Mouse (Mus musculus) hindbrain, embryonic 15.5 days (tissue): ENCODE data around the gene Lrp8. TPM values are rescaled to one million over a fixed set of nuclear protein-coding genes. Genes with fewer than 3 reads are reported as not detected.

Source experiments
- ATAC-seq: fragments of 200-750 bp; cut with Nextera tagmentation; 2 replicates; pipeline ENCODE4 v1.8.0; 2017; ENCODE audit warnings: low read depth, moderate number of reproducible peaks, moderate TSS enrichment; ENCODE audit not compliant: low FRiP score
- H3K27ac ChIP-seq: fragments of 300-500 bp; sonication (generic); replicated peaks from 2 replicates; pipeline ENCODE4 v1.5.1; 2015; ENCODE audit warnings: mild to moderate bottlenecking, inconsistent platforms
- H3K27me3 ChIP-seq: fragments of 300-500 bp; sonication (generic); 2 replicates; pipeline ENCODE4 v1.6.1; 2015; ENCODE audit warnings: control low read depth, inconsistent platforms
- H3K36me3 ChIP-seq: fragments of 300-500 bp; sonication (generic); 2 replicates; pipeline ENCODE4 v1.6.1; 2015; ENCODE audit warnings: control low read depth, inconsistent platforms
- H3K4me1 ChIP-seq: fragments of 300-500 bp; sonication (generic); replicated peaks from 2 replicates; pipeline ENCODE4 v1.6.1; 2015; ENCODE audit warnings: control low read depth, inconsistent platforms
- H3K4me2 ChIP-seq: fragments of 300-500 bp; sonication (generic); 2 replicates; pipeline ENCODE4 v1.6.1; 2015; ENCODE audit warnings: moderate library complexity, mild to moderate bottlenecking, inconsistent platforms
- H3K4me3 ChIP-seq: fragments of 300-500 bp; sonication (generic); 2 replicates; pipeline ENCODE4 v1.5.1; 2015; ENCODE audit warnings: mild to moderate bottlenecking, inconsistent platforms
- H3K9ac ChIP-seq: fragments of 300-500 bp; sonication (generic); 2 replicates; pipeline ENCODE4 v1.6.1; 2015; ENCODE audit warnings: inconsistent platforms
- H3K9me3 ChIP-seq: fragments of 300-500 bp; sonication (generic); 2 replicates; pipeline ENCODE4 v1.6.1; 2016; ENCODE audit warnings: control low read depth, inconsistent platforms
- WGBS: fragments of 180-500 bp; shearing (Covaris S2); methylation state at CpG from one replicate; pipeline ENCODE4 v1.1.7; 2015; 5-methylcytosine and 5-hydroxymethylcytosine counted together
- polyA plus RNA-seq: library from polyadenylated mRNA; unstranded; fragments of >200 nt; fragmentation: Nextera tagmentation; extraction: Ambion mirVana; gene quantifications from 2 replicates; pipeline ENCODE4 v1.2.1, GENCODE M21; 2015

The Lrp8 gene
- polyA plus RNA-seq, 1 experiment from 2014 or later: 60.6 TPM

DNA sequence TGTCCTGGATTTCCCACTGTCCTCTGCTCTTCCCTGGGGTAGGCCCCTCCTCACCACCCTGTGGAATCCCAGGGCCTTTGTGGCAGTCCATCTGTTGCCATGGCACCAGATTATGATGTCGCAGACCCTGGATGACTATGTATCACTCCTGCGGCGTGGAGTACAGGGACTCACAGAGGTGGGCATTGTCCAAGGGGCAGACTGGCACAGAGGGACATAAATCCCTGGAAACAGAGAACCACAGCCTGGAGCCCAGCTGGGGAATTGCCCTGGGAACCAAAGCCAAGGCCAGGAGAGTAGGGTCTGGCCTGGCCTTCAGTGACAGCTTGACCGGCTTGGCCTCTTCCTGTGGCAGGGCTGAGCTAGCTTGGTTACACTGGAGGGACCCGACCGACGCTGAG is 28.8 kb downstream of the Lrp8 start:
- Histone ChIP-seq H3K4me2 (no peak overlapping the region), H3K27me3 (no peaks in the 10 kb centered on the region), H3K4me3 (no peak overlapping the region), H3K27ac (peak overlapping the region; percentile 75), H3K9ac (no peak overlapping the region), H3K36me3 (no peaks in the 10 kb centered on the region), H3K4me1 (peaks cover 98% of the 10 kb centered on the region), H3K9me3 (no peaks in the 10 kb centered on the region)
- WGBS: 18% methylated on average over 7 of the region's 7 CpGs
- peak; percentile 39 for ATAC-seq

DNA sequence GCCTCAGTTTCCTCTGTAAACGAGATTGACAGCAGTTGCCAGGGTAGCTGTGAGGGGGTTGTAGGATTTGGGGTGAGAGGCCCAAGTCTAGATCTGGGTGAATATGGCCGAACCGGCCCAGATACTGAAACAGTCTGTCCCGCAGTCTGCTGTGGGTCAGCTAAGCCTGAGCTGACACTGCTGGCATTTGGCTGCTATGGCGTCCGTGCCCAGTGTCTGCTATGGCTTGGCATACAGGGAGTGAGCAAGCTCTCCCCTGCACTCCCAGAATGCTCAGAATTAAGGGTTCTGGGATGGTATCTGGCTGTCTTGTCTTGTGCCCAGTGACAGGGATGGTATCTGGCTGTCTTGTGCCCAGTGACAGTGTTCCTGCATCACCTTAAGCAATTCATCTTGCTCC is 29.6 kb downstream of the Lrp8 start:
- Histone ChIP-seq H3K36me3 (no peaks in the 10 kb centered on the region), H3K4me1 (peaks cover 99% of the 10 kb centered on the region), H3K27me3 (no peaks in the 10 kb centered on the region), H3K9me3 (no peaks in the 10 kb centered on the region), H3K4me3 (no peak overlapping the region), H3K4me2 (no peak overlapping the region), H3K27ac (peak overlapping the region; percentile 75; the same call in 1 of the 2 replicates), H3K9ac (no peak overlapping the region)
- WGBS: 79% methylated on average over 6 of the region's 6 CpGs
- ATAC-seq: no peak

DNA sequence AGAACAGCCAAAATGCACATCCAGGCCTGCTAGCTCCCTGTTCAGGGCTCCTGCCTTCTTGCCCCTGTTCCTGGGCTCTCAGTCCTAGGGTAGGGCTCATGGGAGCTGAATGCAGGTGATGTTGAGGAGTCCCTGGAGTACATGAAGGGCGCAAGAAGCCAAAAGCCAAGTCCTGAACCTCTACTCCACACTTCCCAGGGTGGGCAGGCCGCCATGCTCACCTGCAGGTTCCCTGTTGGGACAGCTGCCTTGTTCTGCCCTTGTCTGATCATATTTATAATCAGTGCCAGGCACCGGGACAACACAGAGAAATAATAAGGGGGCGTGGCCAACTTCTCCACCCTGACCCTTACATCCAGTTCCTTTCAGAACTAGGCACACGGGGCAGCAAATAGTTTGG is 31.5 kb downstream of the Lrp8 start:
- Histone ChIP-seq H3K27ac (peak overlapping the region; percentile 84; the same call in 1 of the 2 replicates), H3K36me3 (no peaks in the 10 kb centered on the region), H3K9me3 (no peaks in the 10 kb centered on the region)

DNA sequence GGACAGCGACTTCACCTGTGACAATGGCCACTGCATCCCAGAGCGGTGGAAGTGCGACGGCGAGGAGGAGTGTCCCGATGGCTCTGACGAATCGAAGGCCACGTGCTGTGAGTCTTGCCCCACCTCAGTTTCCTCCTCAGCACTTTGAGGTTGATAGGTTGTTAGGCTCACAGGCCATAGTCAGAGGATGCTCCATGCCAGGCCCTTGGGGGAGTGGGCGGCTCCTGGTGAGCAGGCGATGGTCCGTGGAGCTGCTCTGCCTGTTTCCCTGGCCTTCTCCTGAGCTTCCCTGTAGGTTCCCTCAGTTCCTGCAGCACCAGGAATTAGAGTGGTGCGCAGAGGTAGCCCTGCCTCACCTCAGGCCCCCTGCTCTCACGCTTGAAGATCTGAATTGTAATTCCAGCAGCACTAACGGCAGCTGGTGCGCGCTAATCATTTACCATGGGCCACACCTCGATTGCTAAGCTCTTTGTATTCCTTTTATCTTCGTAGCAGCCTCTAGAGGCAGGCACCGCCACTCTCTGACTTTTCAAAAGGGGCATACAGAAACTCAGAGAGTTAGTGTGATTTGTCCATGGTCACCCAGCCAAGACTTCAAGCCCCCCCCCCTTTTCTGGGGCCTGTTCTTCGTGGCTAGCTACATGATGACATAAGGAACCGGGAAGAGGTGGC is 32.7 kb downstream of the Lrp8 start:
- Histone ChIP-seq H3K27ac (peak overlapping the region; percentile 84), H3K4me1 (peaks cover 96% of the 10 kb centered on the region), H3K9ac (peak overlapping the region; percentile 6), H3K9me3 (no peaks in the 10 kb centered on the region), H3K4me3 (no peak overlapping the region), H3K4me2 (no peak overlapping the region), H3K27me3 (no peaks in the 10 kb centered on the region), H3K36me3 (no peaks in the 10 kb centered on the region)
- WGBS: 26% methylated on average over 22 of the region's 22 CpGs
- no peak for ATAC-seq

More for the DNA sequence above, 31.5 kb downstream of the Lrp8 start:
- H3K27me3 ChIP-seq: no peaks in the 10 kb centered on the region
- ATAC-seq: no peak
- peaks cover 100% of the 10 kb centered on the region for H3K4me1 ChIP-seq
- no peak overlapping the region for H3K4me3 ChIP-seq
- 68% methylated on average over 5 of the region's 5 CpGs for WGBS
- H3K9ac ChIP-seq: no peak overlapping the region
- H3K4me2 ChIP-seq: no peak overlapping the region

DNA sequence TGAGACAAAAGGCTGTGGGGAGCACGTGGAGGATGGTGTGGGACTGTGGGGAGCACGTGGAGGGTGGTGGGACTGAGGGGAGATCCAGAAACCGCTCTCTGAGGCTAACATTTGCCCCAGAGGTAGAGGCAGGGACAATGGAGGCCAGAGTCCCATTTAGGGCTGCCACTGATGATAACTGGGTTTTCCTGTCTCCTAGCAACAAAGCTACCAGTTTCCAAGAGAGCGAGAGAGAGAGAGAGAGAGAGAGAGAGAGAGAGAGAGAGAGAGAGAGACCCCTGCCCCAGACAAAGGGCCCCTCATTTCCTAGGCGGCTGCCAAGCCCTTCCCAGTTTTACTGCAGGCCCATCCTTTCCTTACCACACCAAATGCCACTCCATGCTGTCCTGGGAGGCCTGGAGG is 33.4 kb downstream of the Lrp8 start:
- H3K4me1 ChIP-seq: peaks cover 89% of the 10 kb centered on the region
- H3K4me3 ChIP-seq: no peak overlapping the region
- ATAC-seq: peak; percentile 23; the same call in 1 of the 2 replicates
- H3K27ac ChIP-seq: peak overlapping the region; percentile 84
- whole genome bisulfite sequencing: 9% methylated on average over 5 of the region's 5 CpGs
- H3K9ac ChIP-seq: peak overlapping the region; percentile 18
- no peaks in the 10 kb centered on the region for H3K36me3 ChIP-seq
- no peaks in the 10 kb centered on the region for H3K27me3 ChIP-seq
- H3K4me2 ChIP-seq: no peak overlapping the region
- no peaks in the 10 kb centered on the region for H3K9me3 ChIP-seq

DNA sequence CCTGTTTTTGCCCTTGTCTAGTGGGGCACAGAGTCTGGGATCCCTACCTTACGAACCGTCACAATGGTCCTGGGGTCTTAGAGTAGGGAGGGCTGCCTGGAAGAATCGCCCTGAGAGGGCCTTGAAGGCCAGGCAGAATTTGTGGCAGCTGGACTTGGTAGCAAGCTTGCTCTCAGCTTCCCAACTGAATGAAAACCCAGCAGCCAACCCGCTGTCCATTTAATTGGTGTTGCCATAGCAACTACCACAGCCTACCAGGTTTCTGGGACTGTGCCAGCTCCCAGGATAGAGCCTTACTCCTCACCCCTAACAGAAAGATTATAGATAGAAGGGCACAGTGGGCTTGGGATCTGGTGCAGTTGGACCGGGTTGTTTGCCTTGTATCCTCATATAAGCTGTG is 34.7 kb downstream of the Lrp8 start:
- WGBS: 14% methylated on average over 5 of the region's 5 CpGs
- Histone ChIP-seq H3K4me1 (peaks cover 76% of the 10 kb centered on the region), H3K9me3 (no peaks in the 10 kb centered on the region), H3K4me2 (no peak overlapping the region), H3K27ac (peak overlapping the region; percentile 84), H3K27me3 (no peaks in the 10 kb centered on the region), H3K36me3 (no peaks in the 10 kb centered on the region), H3K9ac (peak overlapping the region; percentile 7; the same call in 1 of the 2 replicates), H3K4me3 (no peak overlapping the region)
- peak; percentile 36; the same call in 1 of the 2 replicates for ATAC-seq

DNA sequence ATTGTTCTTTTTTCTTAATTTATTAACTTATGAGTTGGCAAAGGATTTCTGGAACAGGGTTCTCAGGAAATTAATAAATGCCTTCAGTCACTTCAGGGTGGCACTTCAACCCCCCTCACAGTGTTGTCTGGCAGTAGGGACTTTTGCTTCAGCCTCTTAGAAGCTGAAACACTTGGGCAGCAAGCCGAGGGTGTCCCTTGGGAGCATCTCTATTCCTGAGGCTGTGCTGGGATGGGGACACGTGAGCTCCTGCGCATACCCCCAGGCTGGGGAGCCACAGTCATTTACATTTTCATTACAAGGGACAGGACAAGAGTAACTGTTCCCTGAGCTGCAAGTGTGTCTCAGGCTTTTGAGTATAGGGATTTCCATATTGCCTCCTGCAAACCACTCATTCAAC is 35.8 kb downstream of the Lrp8 start:
- no peak for ATAC-seq
- Histone ChIP-seq H3K4me2 (no peak overlapping the region), H3K27ac (peak overlapping the region; percentile 84), H3K4me1 (peaks cover 69% of the 10 kb centered on the region), H3K4me3 (no peak overlapping the region), H3K9me3 (no peaks in the 10 kb centered on the region), H3K9ac (no peak overlapping the region), H3K36me3 (0 out of 2 replicates have a peak, but pooled peaks cover 1% of the 10 kb centered on the region), H3K27me3 (no peaks in the 10 kb centered on the region)
- WGBS: 33% methylated on average over 3 of the region's 3 CpGs

DNA sequence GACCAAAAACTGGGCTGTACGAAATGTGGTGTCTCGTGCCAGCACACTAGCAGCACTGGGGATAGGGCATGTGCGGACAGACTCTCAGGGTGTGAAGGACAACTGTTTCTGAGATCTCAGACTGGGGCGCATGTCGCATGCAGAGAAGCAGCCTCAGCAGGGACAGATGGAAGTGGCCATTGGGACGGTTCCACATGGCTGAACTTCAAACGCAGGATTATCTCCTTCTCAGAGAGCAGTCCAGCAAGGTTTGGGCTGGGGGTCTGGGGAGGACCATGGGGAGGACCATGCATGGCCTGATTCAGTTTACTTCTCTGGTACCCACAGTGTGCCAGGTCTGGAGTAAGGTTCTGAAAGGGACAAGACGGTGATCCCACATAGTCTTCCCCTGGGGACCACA is 41.6 kb downstream of the Lrp8 start:
- 56% methylated on average over 8 of the region's 8 CpGs for WGBS
- H3K27me3 ChIP-seq: peaks cover 10% of the 10 kb centered on the region
- H3K27ac ChIP-seq: no peak overlapping the region; the same call in 1 of the 2 replicates
- ATAC-seq: no peak
- H3K4me3 ChIP-seq: no peak overlapping the region
- H3K9me3 ChIP-seq: no peaks in the 10 kb centered on the region
- H3K36me3 ChIP-seq: peaks cover 24% of the 10 kb centered on the region; the same call in 1 of the 2 replicates
- no peak overlapping the region for H3K9ac ChIP-seq
- H3K4me1 ChIP-seq: peaks cover 36% of the 10 kb centered on the region
- no peak overlapping the region for H3K4me2 ChIP-seq

DNA sequence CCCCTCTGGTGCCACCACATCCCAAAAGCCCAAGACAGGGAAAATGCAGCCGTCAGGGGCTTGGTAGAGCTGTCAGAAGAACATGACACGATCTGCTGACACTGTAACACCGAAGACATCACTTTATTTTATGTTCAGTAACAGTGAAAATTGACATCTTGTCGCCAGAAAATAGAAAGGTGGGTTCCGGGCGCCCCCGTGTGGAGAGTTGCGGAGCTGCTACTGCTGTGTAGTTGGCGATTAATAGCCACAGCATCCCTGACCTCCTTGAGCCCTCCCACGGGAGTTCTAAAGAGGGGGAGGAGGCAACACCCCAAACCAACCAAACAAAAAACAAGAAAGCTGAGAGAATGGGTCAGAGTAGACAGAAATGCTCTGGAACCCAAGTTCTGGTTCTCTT is 42.9 kb downstream of the Lrp8 start:
- no peak for ATAC-seq
- 1% methylated on average over 10 of the region's 10 CpGs for WGBS
- H3K4me2 ChIP-seq: no peak overlapping the region
- peak overlapping the region; percentile 49; the same call in 1 of the 2 replicates for H3K27ac ChIP-seq
- peaks cover 31% of the 10 kb centered on the region; the same call in 1 of the 2 replicates for H3K36me3 ChIP-seq
- H3K4me1 ChIP-seq: peaks cover 29% of the 10 kb centered on the region
- no peak overlapping the region for H3K9ac ChIP-seq
- peaks cover 10% of the 10 kb centered on the region for H3K27me3 ChIP-seq
- H3K9me3 ChIP-seq: no peaks in the 10 kb centered on the region
- H3K4me3 ChIP-seq: no peak overlapping the region

DNA sequence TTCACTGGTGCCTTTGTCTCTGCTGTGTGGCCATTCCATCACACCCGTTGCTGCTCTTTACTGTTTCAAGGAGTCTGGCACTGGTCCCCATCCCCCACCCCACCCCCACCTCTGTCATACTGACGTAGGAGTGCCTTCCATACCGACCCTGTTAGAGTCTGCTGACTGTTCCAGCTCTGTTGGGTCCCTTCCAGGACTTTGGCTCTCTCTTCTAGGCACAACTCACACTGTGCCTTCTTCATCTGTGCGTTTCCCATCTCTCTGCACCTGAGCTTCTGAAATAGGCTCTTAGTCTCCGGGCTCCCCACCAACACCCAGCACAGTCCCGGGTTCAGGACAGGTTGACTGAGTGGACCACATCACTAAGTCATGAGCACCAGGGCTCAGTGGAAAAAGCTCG is 44.7 kb downstream of the Lrp8 start:
- Histone ChIP-seq H3K27ac (no peak overlapping the region), H3K27me3 (peaks cover 10% of the 10 kb centered on the region), H3K9ac (no peak overlapping the region), H3K9me3 (no peaks in the 10 kb centered on the region), H3K4me3 (no peak overlapping the region), H3K4me1 (peaks cover 29% of the 10 kb centered on the region), H3K36me3 (peaks cover 33% of the 10 kb centered on the region; the same call in 1 of the 2 replicates), H3K4me2 (no peak overlapping the region)
- WGBS: 61% methylated on average over 7 of the region's 7 CpGs
- ATAC-seq: no peak

DNA sequence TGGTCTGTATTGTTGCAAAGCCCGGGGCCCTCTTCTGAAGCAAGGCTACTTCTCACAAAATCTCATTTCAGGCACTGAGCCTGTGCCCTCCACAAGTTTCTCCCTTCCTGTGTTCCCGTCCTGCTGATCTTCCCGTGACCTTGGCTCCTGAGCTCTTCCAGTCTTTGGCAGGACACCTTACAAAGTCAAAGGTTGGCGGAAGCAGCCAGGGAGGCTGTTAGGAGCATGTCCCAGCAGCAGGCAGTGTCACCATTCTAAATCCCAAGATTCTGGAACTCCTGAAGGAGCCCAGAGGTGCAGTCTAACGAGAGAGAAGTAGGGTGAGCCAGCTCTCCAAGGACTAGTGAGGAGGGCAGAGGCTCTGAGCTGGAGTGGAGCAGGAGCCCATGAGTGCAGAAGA is 46.5 kb downstream of the Lrp8 start:
- WGBS: 87% methylated on average over 5 of the region's 5 CpGs

DNA sequence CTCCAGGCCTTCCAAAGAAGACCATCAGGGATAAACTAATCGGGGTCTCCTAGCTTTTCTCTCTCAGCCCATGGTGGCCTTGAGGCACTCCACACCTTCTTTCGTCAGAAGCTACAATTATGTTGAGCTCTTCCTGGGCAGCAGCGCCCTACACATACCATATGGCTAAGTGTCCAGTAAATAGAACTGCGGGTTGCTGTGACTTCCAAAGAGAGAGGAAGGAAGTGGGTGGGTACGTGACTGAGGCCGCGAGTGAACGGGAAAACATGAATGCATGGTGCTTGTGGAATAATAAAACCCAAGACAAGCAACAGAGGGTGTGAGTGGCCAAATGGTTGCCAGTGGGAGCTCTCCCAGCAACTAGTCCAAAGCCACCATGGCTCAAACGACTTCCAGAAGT is 47.6 kb downstream of the Lrp8 start:
- WGBS: 85% methylated on average over 9 of the region's 9 CpGs
- Histone ChIP-seq H3K4me2 (no peak overlapping the region), H3K27ac (no peak overlapping the region), H3K27me3 (peaks cover 10% of the 10 kb centered on the region), H3K9ac (no peak overlapping the region), H3K36me3 (peaks cover 42% of the 10 kb centered on the region), H3K9me3 (no peaks in the 10 kb centered on the region), H3K4me1 (peaks cover 13% of the 10 kb centered on the region), H3K4me3 (no peak overlapping the region)
- ATAC-seq: no peak

More for the DNA sequence above, 46.5 kb downstream of the Lrp8 start:
- Histone ChIP-seq H3K27ac (no peak overlapping the region), H3K4me1 (peaks cover 22% of the 10 kb centered on the region), H3K27me3 (peaks cover 10% of the 10 kb centered on the region), H3K36me3 (peaks cover 36% of the 10 kb centered on the region), H3K9me3 (no peaks in the 10 kb centered on the region), H3K4me2 (no peak overlapping the region), H3K4me3 (no peak overlapping the region), H3K9ac (no peak overlapping the region)
- ATAC-seq: no peak
